In genomic region chr1:74124021-74124981, GRCm38 (mm10) we compare ENCODE assay signal across 8 mouse cellular contexts. TPM values are rescaled to one million over a fixed set of nuclear protein-coding genes. Genes with fewer than 3 reads are reported as not detected.
DNase-seq lines count a peak whose midpoint lies in the region; ATAC-seq and TF ChIP-seq lines count a peak whose summit lies in the region.

Gene Tns1 (minus strand): TSS chr1:74124449.

- no peaks in the 10 kb centered on the region for H3K79me2 ChIP-seq in macrophage (ENCODE audit: inconsistent target)

- no peak within 1 kb of the TSS for H3K27ac ChIP-seq in hindbrain, embryonic 13.5 days
- H3K27ac ChIP-seq in macrophage, result no peak within 1 kb of the TSS

- H3K36me3 ChIP-seq in E14TG2a.4 (ENCODE audit: insufficient read depth, low read length) (no peaks in the 10 kb centered on the region), macrophage (ENCODE audit: inconsistent target) (no peaks in the 10 kb centered on the region)
- H3K36me3 ChIP-seq in hindbrain, embryonic 13.5 days, result no peaks in the 10 kb centered on the region

- ATAC-seq in hindbrain, embryonic 13.5 days (ENCODE audit: low FRiP score), result peak; percentile 62
- no peak for ATAC-seq in monocyte, adult 5-6 weeks (replicated peaks; ENCODE audit: insufficient number of reproducible peaks, low FRiP score, low TSS enrichment, poor library complexity, severe bottlenecking)

- intact Hi-C loops in left cerebral cortex, postnatal 10 days (cut with DNase I), result loop anchor here (5.0 kb wide), 1 partner anchor 137 kb away; no protein-coding TSS in a partner anchor

- DNase-seq in adrenal gland, postnatal 10 days, result peak; percentile 82
- DNase-seq in gastrocnemius, adult 18-20 months (ENCODE audit: low spot score), result no peak
- peak in 1 of 2 experiments; percentile 71 for DNase-seq in left cerebral cortex, postnatal 10 days (ENCODE audit: extremely low spot score in 1 of 2, low spot score in 2 of 2)
- DNase-seq in spleen, postnatal 36 days (ENCODE audit: low spot score in 2 of 2), result peak; percentile 25 to 36

- peak within 1 kb of the TSS; percentile 78 for H3K4me2 ChIP-seq in hindbrain, embryonic 13.5 days

- no peaks in the 10 kb centered on the region for H3K9me3 ChIP-seq in E14TG2a.4 (ENCODE audit: low read length)
- H3K9me3 ChIP-seq in hindbrain, embryonic 13.5 days, result no peaks in the 10 kb centered on the region

- H3K9ac ChIP-seq in hindbrain, embryonic 13.5 days, result peak within 1 kb of the TSS; percentile 73

- H3K4me3 ChIP-seq in E14TG2a.4 (replicated peaks; ENCODE audit: low read length), result peak within 1 kb of the TSS; percentile 78
- peak within 1 kb of the TSS; percentile 49 for H3K4me3 ChIP-seq in hindbrain, embryonic 13.5 days
- H3K4me3 ChIP-seq in macrophage (ENCODE audit: inconsistent target), result no peak within 1 kb of the TSS; the same call in 1 of the 2 replicates

- H3K27me3 ChIP-seq in E14TG2a.4 (ENCODE audit: insufficient read depth, low read length), result peaks cover 87% of the 10 kb centered on the region
- H3K27me3 ChIP-seq in hindbrain, embryonic 13.5 days, result peaks cover 46% of the 10 kb centered on the region

- peaks cover 18% of the 10 kb centered on the region for H3K4me1 ChIP-seq in E14TG2a.4 (replicated peaks; ENCODE audit: low read depth, low read length)
- H3K4me1 ChIP-seq in hindbrain, embryonic 13.5 days (replicated peaks), result peaks cover 33% of the 10 kb centered on the region

- no peak for TF ChIP-seq CTCF in E14TG2a.4 (conservative IDR thresholded peaks at IDR 0.05; ENCODE audit: low read length)

- under 1% methylated on average over 79 of the region's 84 CpGs for WGBS in hindbrain, embryonic 13.5 days
- 5% methylated on average over 82 of the region's 84 CpGs for WGBS in macrophage (ENCODE audit: missing documents)

RNA-seq across cellular contexts. Expression of gene Tns1, which starts in this region (rescaled TPM):
- 100 to 1,000 TPM; 284 to 309 TPM for total RNA-seq in adrenal gland, postnatal 10 days (2021)
- total RNA-seq in gastrocnemius, adult 18-20 months (2021), result 100 to 1,000 TPM; 226 to 298 TPM
- 10.3 and 13.0 TPM in 2 replicates for polyA plus RNA-seq in hindbrain, embryonic 13.5 days (2015; fragmentation: Nextera tagmentation; extraction: Ambion mirVana)
- 10 to 100 TPM; 29.3 to 29.8 TPM for total RNA-seq in left cerebral cortex, postnatal 10 days (2021)
- total RNA-seq in macrophage (2018; cell fraction: chromatin; rRNA removed), result 100 to 1,000 TPM in 21 of 26 experiments, 10 to 100 TPM in 5; 38.6 to 449 (median 166) TPM
- total RNA-seq in macrophage (2018; cell fraction: cytosol; rRNA removed), result 100 to 1,000 TPM in 13 of 26 experiments, 10 to 100 TPM in 13; 39.0 to 163 (median 89.9) TPM
- 100 to 1,000 TPM in 12 of 26 experiments, 10 to 100 TPM in 14; 32.3 to 322 (median 93.6) TPM for total RNA-seq in macrophage (2018; cell fraction: nucleus; rRNA removed)
- 53.8 to 84.7 TPM (median 84.5 TPM) in 3 replicates for polyA plus RNA-seq in macrophage (2018)
- total RNA-seq in monocyte, adult 5-6 weeks (2017), result 1.9 to 2.9 TPM (median 2.0 TPM) in 3 replicates
